Mouse (Mus musculus): ENCODE measurements around the gene Ccl9. TPM values are rescaled to one million over a fixed set of nuclear protein-coding genes. Genes with fewer than 3 reads are reported as not detected.

The Ccl9 gene
- polyA plus RNA-seq, 1 experiment: 1.7 TPM

DNA sequence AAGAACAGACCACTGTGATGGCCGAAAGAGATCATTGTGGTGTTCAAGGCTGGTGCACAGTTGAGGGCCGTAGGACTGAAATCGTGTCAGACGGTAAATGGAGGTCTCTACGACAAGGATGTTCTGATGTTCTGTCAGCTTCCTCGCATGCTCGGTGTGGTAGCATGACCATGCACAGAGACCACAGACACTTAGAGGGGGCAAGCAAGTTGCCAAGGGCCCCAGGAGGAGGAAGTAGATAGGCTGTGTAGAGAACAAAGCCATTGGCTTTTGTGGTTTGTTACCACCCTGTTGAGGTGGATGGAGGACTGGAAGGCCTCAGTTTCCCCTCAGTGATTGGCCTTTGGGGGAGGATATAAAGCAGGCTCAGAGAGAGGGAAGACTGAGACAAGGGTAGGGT, 9.2 kb downstream of the Ccl9 start:
- no peak for DNase-seq
- Histone ChIP-seq H3K27me3 (replicated peaks; ENCODE audit: control insufficient read depth, insufficient read depth, low read length) (no peaks in the 10 kb centered on the region), H3K4me1 (ENCODE audit: control insufficient read depth, insufficient read depth, low read length) (no peaks in the 10 kb centered on the region), H3K36me3 (ENCODE audit: control insufficient read depth, insufficient read depth, low read length) (no peaks in the 10 kb centered on the region), H3K27ac (ENCODE audit: insufficient read depth, low read depth, low read length) (no peak overlapping the region), H3K4me3 (ENCODE audit: insufficient read depth, low read depth, low read length) (no peak overlapping the region)
- WGBS: 98% methylated on average over 7 of the region's 7 CpGs
- TF ChIP-seq POLR2A (IDR thresholded peaks at IDR 0.05; ENCODE audit: low read depth, low read length) (no peak), CTCF (conservative IDR thresholded peaks at IDR 0.05; ENCODE audit: insufficient read depth, insufficient read length, low read depth, low read length) (no peak)

DNA sequence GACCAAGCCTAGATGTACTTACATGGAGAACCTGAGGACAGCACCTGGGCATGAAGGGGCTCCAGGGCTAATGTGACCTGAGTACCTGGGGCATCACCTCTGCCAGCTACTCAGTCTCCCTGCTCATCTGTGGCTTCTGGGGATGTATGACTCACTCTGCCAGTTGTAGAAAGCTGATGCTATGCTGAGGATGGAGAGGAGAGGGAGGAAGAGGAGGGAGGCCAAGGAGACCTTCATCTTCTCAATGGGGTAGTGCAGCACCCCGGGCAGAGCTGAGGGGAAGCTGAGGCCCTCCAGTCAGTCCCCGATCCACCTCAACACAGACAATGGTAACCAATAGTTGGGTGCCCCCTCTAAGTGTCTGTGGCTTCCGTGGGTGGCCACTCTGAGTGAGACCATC, 9.7 kb downstream of the Ccl9 start:
- no peaks in the 10 kb centered on the region for H3K27me3 ChIP-seq (replicated peaks; ENCODE audit: control insufficient read depth, insufficient read depth, low read length)
- 93% methylated on average over 3 of the region's 3 CpGs for WGBS
- H3K4me1 ChIP-seq (ENCODE audit: control insufficient read depth, insufficient read depth, low read length): no peaks in the 10 kb centered on the region
- no peak for DNase-seq
- H3K36me3 ChIP-seq (ENCODE audit: control insufficient read depth, insufficient read depth, low read length): no peaks in the 10 kb centered on the region
- H3K27ac ChIP-seq (ENCODE audit: insufficient read depth, low read depth, low read length): no peak overlapping the region
- H3K4me3 ChIP-seq (ENCODE audit: insufficient read depth, low read depth, low read length): no peak overlapping the region
- TF ChIP-seq CTCF (conservative IDR thresholded peaks at IDR 0.05; ENCODE audit: insufficient read depth, insufficient read length, low read depth, low read length) (no peak), POLR2A (IDR thresholded peaks at IDR 0.05; ENCODE audit: low read depth, low read length) (no peak)

DNA sequence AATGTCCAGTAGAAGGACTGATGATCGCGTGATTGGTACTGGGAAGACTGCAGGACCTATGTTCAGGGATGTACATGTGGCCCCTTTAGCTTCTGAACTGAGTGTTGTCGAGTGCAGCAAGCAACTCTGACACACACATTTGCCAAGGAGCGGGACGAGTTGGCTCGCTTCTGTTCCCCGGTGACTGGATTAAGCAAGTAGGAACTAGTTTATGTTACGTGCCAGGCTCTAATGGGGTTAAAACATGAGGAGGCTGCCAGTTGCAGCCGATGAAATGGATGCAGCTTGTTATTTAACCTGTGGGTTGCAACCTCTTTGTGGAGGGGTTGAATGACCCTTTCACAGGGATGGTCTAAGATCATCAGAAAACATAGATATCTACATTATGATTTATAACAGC, 10.4 kb downstream of the Ccl9 start:
- 82% methylated on average over 9 of the region's 9 CpGs for WGBS
- DNase-seq: no peak
- Histone ChIP-seq H3K27ac (ENCODE audit: insufficient read depth, low read depth, low read length) (no peak overlapping the region), H3K4me3 (ENCODE audit: insufficient read depth, low read depth, low read length) (no peak overlapping the region), H3K27me3 (replicated peaks; ENCODE audit: control insufficient read depth, insufficient read depth, low read length) (no peaks in the 10 kb centered on the region), H3K4me1 (ENCODE audit: control insufficient read depth, insufficient read depth, low read length) (no peaks in the 10 kb centered on the region), H3K36me3 (ENCODE audit: control insufficient read depth, insufficient read depth, low read length) (no peaks in the 10 kb centered on the region)
- no peak for TF ChIP-seq CTCF (conservative IDR thresholded peaks at IDR 0.05; ENCODE audit: insufficient read depth, insufficient read length, low read depth, low read length)

DNA sequence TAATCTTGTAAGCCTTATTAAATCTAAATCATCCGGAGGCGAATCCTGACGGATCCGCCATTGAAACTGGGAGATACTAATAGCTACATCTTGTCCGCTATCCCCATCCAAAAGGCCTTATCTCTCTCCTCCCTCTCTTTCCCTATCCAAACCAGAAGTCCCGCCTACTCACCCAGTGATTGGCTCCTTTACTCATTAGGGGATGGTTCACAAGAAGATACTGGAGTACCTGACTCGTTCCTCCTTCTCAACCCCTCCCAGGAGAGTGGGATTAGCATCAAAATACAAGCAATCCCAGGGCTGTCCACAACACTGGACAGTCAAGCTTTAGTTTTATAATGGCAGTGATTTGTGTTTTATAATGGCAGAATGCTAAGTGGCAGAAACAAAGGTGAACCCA, 11.1 kb downstream of the Ccl9 start:
- no peaks in the 10 kb centered on the region for H3K36me3 ChIP-seq (ENCODE audit: control insufficient read depth, insufficient read depth, low read length)
- WGBS: 77% methylated on average over 7 of the region's 7 CpGs
- no peak for DNase-seq
- H3K27me3 ChIP-seq (replicated peaks; ENCODE audit: control insufficient read depth, insufficient read depth, low read length): no peaks in the 10 kb centered on the region
- TF ChIP-seq POLR2A (IDR thresholded peaks at IDR 0.05; ENCODE audit: low read depth, low read length): no peak
- TF ChIP-seq CTCF (conservative IDR thresholded peaks at IDR 0.05; ENCODE audit: insufficient read depth, insufficient read length, low read depth, low read length): no peak
- no peaks in the 10 kb centered on the region for H3K4me1 ChIP-seq (ENCODE audit: control insufficient read depth, insufficient read depth, low read length)
- no peak overlapping the region for H3K4me3 ChIP-seq (ENCODE audit: insufficient read depth, low read depth, low read length)
- H3K27ac ChIP-seq (ENCODE audit: insufficient read depth, low read depth, low read length): no peak overlapping the region

DNA sequence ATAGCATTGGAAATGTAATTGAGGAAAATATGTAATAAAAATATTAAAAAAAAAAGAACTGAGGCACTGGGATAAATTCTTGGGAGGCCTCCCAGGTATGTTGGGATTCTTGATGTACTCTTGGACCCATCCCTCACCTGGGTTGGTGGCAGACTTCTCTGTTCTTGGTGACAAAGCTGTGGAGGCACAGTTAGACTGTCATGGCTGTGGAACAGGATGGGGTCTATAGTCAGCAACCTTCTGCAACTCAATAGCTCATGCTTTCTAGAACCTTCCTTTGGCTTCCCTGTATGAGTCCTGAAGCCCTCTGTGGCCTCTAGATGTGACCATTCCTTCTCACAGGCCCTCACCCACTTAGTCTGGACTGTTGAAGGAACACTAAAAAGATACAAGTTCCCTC, 11.8 kb downstream of the Ccl9 start:
- no peaks in the 10 kb centered on the region for H3K4me1 ChIP-seq (ENCODE audit: control insufficient read depth, insufficient read depth, low read length)
- TF ChIP-seq CTCF (conservative IDR thresholded peaks at IDR 0.05; ENCODE audit: insufficient read depth, insufficient read length, low read depth, low read length) (no peak), POLR2A (IDR thresholded peaks at IDR 0.05; ENCODE audit: low read depth, low read length) (no peak)
- H3K36me3 ChIP-seq (ENCODE audit: control insufficient read depth, insufficient read depth, low read length): no peaks in the 10 kb centered on the region
- H3K27ac ChIP-seq (ENCODE audit: insufficient read depth, low read depth, low read length): no peak overlapping the region
- H3K27me3 ChIP-seq (replicated peaks; ENCODE audit: control insufficient read depth, insufficient read depth, low read length): no peaks in the 10 kb centered on the region
- no peak for DNase-seq
- no peak overlapping the region for H3K4me3 ChIP-seq (ENCODE audit: insufficient read depth, low read depth, low read length)

DNA sequence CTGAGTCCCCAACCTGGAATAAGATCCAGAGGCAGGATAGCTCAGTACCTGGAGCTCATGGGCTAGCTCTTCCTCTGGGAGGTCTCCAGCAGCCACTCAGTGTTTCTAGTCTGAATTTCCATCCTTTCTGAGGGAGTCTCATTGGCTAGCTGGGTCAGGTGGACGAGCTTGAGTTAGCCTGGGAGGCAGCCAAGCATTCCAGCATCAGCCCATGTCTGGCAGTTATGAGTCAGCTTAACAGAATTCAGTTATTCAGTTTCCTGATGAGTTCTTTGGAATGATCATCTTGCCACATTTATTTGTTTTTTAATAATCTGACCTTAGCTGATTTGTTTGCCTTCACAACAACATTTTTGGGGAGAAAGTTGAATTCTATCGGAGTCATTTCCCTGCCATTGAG, 14.7 kb downstream of the Ccl9 start:
- TF ChIP-seq POLR2A (IDR thresholded peaks at IDR 0.05; ENCODE audit: low read depth, low read length) (no peak), CTCF (conservative IDR thresholded peaks at IDR 0.05; ENCODE audit: insufficient read depth, insufficient read length, low read depth, low read length) (no peak)
- Histone ChIP-seq H3K27me3 (replicated peaks; ENCODE audit: control insufficient read depth, insufficient read depth, low read length) (no peaks in the 10 kb centered on the region), H3K27ac (ENCODE audit: insufficient read depth, low read depth, low read length) (0 out of 2 replicates have a peak overlapping the region, but pooled peaks have one; percentile 26), H3K36me3 (ENCODE audit: control insufficient read depth, insufficient read depth, low read length) (no peaks in the 10 kb centered on the region), H3K4me3 (ENCODE audit: insufficient read depth, low read depth, low read length) (no peak overlapping the region), H3K4me1 (ENCODE audit: control insufficient read depth, insufficient read depth, low read length) (no peaks in the 10 kb centered on the region)
- WGBS: 39% methylated on average over 2 of the region's 2 CpGs
- peak; percentile 35 for DNase-seq

DNA sequence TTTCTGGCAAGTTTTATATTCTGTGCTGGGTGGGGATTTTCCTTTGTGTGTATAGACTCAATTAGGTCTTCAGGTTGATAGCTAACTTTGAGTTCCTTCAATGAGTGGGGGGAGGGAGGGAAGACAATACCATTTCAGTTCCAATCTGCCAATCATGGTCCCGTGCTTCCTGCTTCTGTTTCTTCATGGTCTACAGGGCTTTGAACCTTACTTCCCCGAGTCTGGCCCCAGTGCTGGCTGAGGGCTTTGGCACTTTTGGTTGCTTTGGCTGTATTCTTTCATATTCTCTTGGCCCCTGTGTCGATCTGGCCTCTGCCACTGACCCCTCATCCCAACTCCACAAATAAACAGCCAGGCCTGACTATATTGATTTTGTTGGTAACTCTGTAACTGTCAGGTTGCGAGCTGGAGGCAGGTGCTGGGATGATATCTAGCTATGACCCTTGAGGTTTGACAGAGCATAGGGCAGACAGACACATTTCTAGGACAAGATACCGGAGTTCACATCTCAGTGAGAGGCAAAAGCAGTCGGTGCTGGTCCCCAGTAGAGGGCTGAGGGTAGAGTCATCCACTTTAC, 16.0 kb downstream of the Ccl9 start:
- Histone ChIP-seq H3K36me3 (ENCODE audit: control insufficient read depth, insufficient read depth, low read length) (no peaks in the 10 kb centered on the region), H3K4me1 (ENCODE audit: control insufficient read depth, insufficient read depth, low read length) (no peaks in the 10 kb centered on the region), H3K27me3 (replicated peaks; ENCODE audit: control insufficient read depth, insufficient read depth, low read length) (no peaks in the 10 kb centered on the region), H3K4me3 (ENCODE audit: insufficient read depth, low read depth, low read length) (no peak overlapping the region), H3K27ac (ENCODE audit: insufficient read depth, low read depth, low read length) (no peak overlapping the region)
- DNase-seq: no peak
- TF ChIP-seq POLR2A (IDR thresholded peaks at IDR 0.05; ENCODE audit: low read depth, low read length) (no peak), CTCF (conservative IDR thresholded peaks at IDR 0.05; ENCODE audit: insufficient read depth, insufficient read length, low read depth, low read length) (no peak)
- WGBS: 61% methylated on average over 6 of the region's 6 CpGs

DNA sequence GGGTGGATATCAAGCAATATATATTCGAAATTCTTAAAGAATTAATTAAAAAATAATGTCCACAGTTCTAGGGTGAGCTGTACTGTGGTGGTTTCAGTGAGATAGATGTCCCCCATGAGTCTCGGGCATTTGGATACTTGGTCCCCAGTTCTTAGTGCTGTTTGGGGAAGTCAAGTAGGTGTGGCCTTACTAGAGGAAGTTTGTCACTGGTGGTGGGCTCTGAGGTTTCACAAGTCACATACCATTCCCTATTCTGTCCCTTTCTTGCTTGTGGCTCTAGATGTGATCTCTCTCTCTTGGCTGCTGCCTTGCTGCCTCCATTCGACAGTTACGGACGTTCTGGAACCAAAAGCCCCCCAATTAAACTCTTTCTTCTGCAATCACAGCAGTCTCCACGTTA, 18.0 kb downstream of the Ccl9 start:
- no peak for DNase-seq
- TF ChIP-seq POLR2A (IDR thresholded peaks at IDR 0.05; ENCODE audit: low read depth, low read length) (no peak), CTCF (conservative IDR thresholded peaks at IDR 0.05; ENCODE audit: insufficient read depth, insufficient read length, low read depth, low read length) (no peak)

More for the DNA sequence above, 18.0 kb downstream of the Ccl9 start:
- Histone ChIP-seq H3K36me3 (ENCODE audit: control insufficient read depth, insufficient read depth, low read length) (no peaks in the 10 kb centered on the region), H3K4me3 (ENCODE audit: insufficient read depth, low read depth, low read length) (no peak overlapping the region), H3K27me3 (replicated peaks; ENCODE audit: control insufficient read depth, insufficient read depth, low read length) (no peaks in the 10 kb centered on the region), H3K4me1 (ENCODE audit: control insufficient read depth, insufficient read depth, low read length) (no peaks in the 10 kb centered on the region), H3K27ac (ENCODE audit: insufficient read depth, low read depth, low read length) (no peak overlapping the region)
- 74% methylated on average over 6 of the region's 6 CpGs for WGBS
